Comparison of ENCODE assay signal across 8 mouse cellular contexts in the genomic region with DNA sequence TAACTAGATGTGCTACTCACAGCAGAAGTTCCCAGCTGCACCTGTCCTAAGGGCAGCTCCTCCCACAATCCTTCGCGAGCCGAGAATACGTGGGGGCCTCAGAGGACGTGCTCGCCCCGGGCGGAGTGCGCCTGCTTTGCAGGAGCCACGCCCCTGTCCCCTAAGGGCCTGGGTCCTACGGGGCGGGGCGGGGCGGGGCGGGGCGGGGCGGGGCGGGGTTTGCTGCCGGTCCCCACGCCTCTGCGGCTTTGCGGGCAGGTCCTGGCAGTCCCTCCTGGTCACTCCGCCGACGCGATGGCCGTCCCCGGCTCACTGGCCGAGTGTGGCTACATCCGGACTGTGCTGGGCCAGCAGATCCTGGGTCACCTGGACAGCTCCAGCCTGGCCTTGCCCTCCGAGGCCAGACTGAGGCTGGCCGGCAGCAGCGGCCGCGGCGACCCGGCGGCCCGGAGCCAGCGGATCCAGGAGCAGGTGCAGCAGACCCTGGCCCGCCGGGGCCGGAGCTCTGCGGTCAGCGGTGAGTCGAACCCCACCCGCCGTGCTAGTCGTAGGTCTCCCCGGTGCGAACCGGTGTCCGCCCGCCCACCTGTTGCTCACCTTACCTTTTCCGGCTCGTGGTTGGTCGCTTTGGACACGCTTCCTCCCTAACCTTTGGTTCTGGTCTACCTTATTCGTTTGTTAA. TPM values are rescaled to one million over a fixed set of nuclear protein-coding genes. Genes with fewer than 3 reads are reported as not detected.
DNase-seq lines count a peak whose midpoint lies in the region; ATAC-seq and TF ChIP-seq lines count a peak whose summit lies in the region.

A gene (plus strand): TSS at position 240 of the 682 bp plus-strand sequence.

- peaks cover 16% of the 10 kb centered on the region for H3K4me1 ChIP-seq in forebrain, embryonic 15.5 days
- no peaks in the 10 kb centered on the region for H3K4me1 ChIP-seq in lung, postnatal 0 days (ENCODE audit: insufficient read depth, low read depth, low read length)

- no peaks in the 10 kb centered on the region for H3K9me3 ChIP-seq in forebrain, embryonic 15.5 days
- H3K9me3 ChIP-seq in lung, postnatal 0 days (ENCODE audit: low read length), result no peaks in the 10 kb centered on the region

- H3K27me3 ChIP-seq in forebrain, embryonic 15.5 days, result peaks cover 34% of the 10 kb centered on the region
- H3K27me3 ChIP-seq in lung, postnatal 0 days (replicated peaks; ENCODE audit: insufficient read depth, low read length), result peaks cover 6% of the 10 kb centered on the region; the same call in 1 of the 2 replicates

- H3K4me3 ChIP-seq in forebrain, embryonic 15.5 days, result peak within 1 kb of the TSS; percentile 53
- peak within 1 kb of the TSS; percentile 88 for H3K4me3 ChIP-seq in layer of hippocampus, adult 2 months
- peak within 1 kb of the TSS; percentile 62 for H3K4me3 ChIP-seq in lung, postnatal 0 days (ENCODE audit: low read depth, low read length)

- peak; percentile 84 for ATAC-seq in cerebellum, adult (ENCODE audit: insufficient number of reproducible peaks, low FRiP score, low TSS enrichment)
- ATAC-seq in forebrain, embryonic 15.5 days (replicated peaks), result peak; percentile 96
- peak; percentile 97 for ATAC-seq in lung, postnatal 0 days

- DNase-seq in Muller cell, postnatal 12 days (ENCODE audit: inconsistent ontology term), result peak; percentile 86
- peak; percentile 77 for DNase-seq in heart, postnatal 4 days
- DNase-seq in layer of hippocampus, adult 2 months (ENCODE audit: low spot score in 2 of 2), result peak; percentile 48 to 64
- DNase-seq in lung, postnatal 0 days (ENCODE audit: low spot score), result peak; percentile 90
- peak; percentile 54 for DNase-seq in retina, postnatal 7 days (ENCODE audit: low read depth, low spot score)
- peak; percentile 16 to 61 for DNase-seq in urinary bladder, postnatal 36 days (ENCODE audit: low spot score in 2 of 2)

- TF ChIP-seq CTCF in layer of hippocampus, adult 2 months (conservative IDR thresholded peaks at IDR 0.05), result no peak
- TF ChIP-seq CTCF in lung, postnatal 0 days (IDR thresholded peaks at IDR 0.05), result no peak

- H3K27ac ChIP-seq in forebrain, embryonic 15.5 days (replicated peaks), result no peak within 1 kb of the TSS
- peak within 1 kb of the TSS; percentile 94 for H3K27ac ChIP-seq in layer of hippocampus, adult 2 months
- peak within 1 kb of the TSS; percentile 91 for H3K27ac ChIP-seq in lung, postnatal 0 days (ENCODE audit: low read length)

- TF ChIP-seq EP300 in lung, postnatal 0 days (IDR thresholded peaks at IDR 0.05), result no peak

- H3K36me3 ChIP-seq in forebrain, embryonic 15.5 days, result no peaks in the 10 kb centered on the region
- H3K36me3 ChIP-seq in lung, postnatal 0 days (ENCODE audit: insufficient read depth, low read length), result no peaks in the 10 kb centered on the region

- H3K4me2 ChIP-seq in forebrain, embryonic 15.5 days (replicated peaks), result peak within 1 kb of the TSS; percentile 97
- H3K4me2 ChIP-seq in lung, postnatal 0 days (replicated peaks; ENCODE audit: low read depth, low read length), result peak within 1 kb of the TSS; percentile 94

- peak within 1 kb of the TSS; percentile 35 for H3K9ac ChIP-seq in forebrain, embryonic 15.5 days (replicated peaks)
- H3K9ac ChIP-seq in lung, postnatal 0 days (replicated peaks; ENCODE audit: low read depth), result peak within 1 kb of the TSS; percentile 46

- under 1% methylated on average over 55 of the region's 59 CpGs for WGBS in forebrain, embryonic 15.5 days
- WGBS in lung, postnatal 0 days, result under 1% methylated on average over 50 of the region's 59 CpGs

RNA-seq across cellular contexts. Expression of the gene that starts here (rescaled TPM):
- 0.70 and 1.0 TPM in 2 replicates for polyA plus RNA-seq in forebrain, embryonic 15.5 days (2015; fragmentation: Nextera tagmentation; extraction: Ambion mirVana)
- 100 to 1,000 TPM; 160 to 171 TPM for total RNA-seq in heart, postnatal 4 days (2021)
- total RNA-seq in layer of hippocampus, adult 2 months (2021), result 10 to 100 TPM; 48.9 to 56.3 TPM
- 28.9 and 30.9 TPM in 2 replicates for polyA plus RNA-seq in lung, postnatal 0 days (2015; fragmentation: Nextera tagmentation; extraction: Ambion mirVana)

Comparison
In these comparisons a context has a peak if more than half of its experiments do, and no peak if none do; other contexts are left out.
1. RNA of the gene that starts here (polyA plus RNA-seq): 28.9 to 30.9 TPM in lung, postnatal 0 days; 0.70 to 1.0 TPM in forebrain, embryonic 15.5 days; every median in the first group is over 10 times any median in the second.
2. DNase-seq: peak in every context shown above with its lines; median percentile 90 in lung, postnatal 0 days; 86 in Muller cell, postnatal 12 days; 77 in heart, postnatal 4 days; 56 in layer of hippocampus, adult 2 months; 54 in retina, postnatal 7 days; 38 in urinary bladder, postnatal 36 days.
3. Peak in every context shown above with its lines, with median percentiles within 50 percentile points of each other: ATAC-seq and H3K4me3 ChIP-seq.